Mouse (Mus musculus) activated CD4-positive, CD25-positive, alpha-beta regulatory T cell, adult 9 weeks (primary cell): Measurements from ENCODE around the gene Defb28. TPM values are rescaled to one million over a fixed set of nuclear protein-coding genes. Genes with fewer than 3 reads are reported as not detected.

Source experiments
- polyA plus RNA-seq: library from polyadenylated mRNA; unstranded; fragments of 100-300 nt; shearing (Covaris generic); gene quantifications from one replicate; pipeline ENCODE4 v1.2.1, GENCODE M21; 2017

The Defb28 gene
- polyA plus RNA-seq, result not detected

GRCm38 (mm10) chr2:152517981-152518380 is at the start of gene Defb28:
TSS of gene Defb28 (plus strand) at chr2:152518255.

GRCm38 (mm10) chr2:152476763-152477162 is 41.3 kb upstream of the Defb28 start, which contains the start of gene Defb20:
TSS of gene Defb20 (plus strand) at chr2:152477063.

GRCm38 (mm10) chr2:152490038-152490437 is 28.0 kb upstream of the Defb28 start, which contains the start of gene Defb22:
TSS of gene Defb22 (minus strand) at chr2:152490138.

GRCm38 (mm10) chr2:152511592-152511991 is 6.5 kb upstream of the Defb28 start, which contains the start of gene Defb26:
TSS of gene Defb26 (minus strand) at chr2:152511692.

GRCm38 (mm10) chr2:152539944-152540710 is 22.1 kb downstream of the Defb28 start, which contains the start of gene Defb29:
TSS of gene Defb29 (minus strand) at chr2:152540098.

GRCm38 (mm10) chr2:152569038-152569437 is 51.0 kb downstream of the Defb28 start, which contains the start of gene Gm17416:
TSS of gene Gm17416 (plus strand) at chr2:152569338.

Other genes with a start within 250 kb of the Defb28 start
- gene Tbc1d20, start 224.4 kb upstream of the Defb28 start, polyA plus RNA-seq, result 39.3 TPM
- gene Rbck1, start 185.6 kb upstream of the Defb28 start, polyA plus RNA-seq, result 339 TPM
- 3.7 TPM for gene Trib3, start 174.2 kb upstream of the Defb28 start, polyA plus RNA-seq
- not detected for gene Nrsn2, start 141.6 kb upstream of the Defb28 start, polyA plus RNA-seq
- gene Sox12, start 120.2 kb upstream of the Defb28 start, polyA plus RNA-seq, result 0.06 TPM
- gene Zcchc3, start 103.2 kb upstream of the Defb28 start, polyA plus RNA-seq, result 1.2 TPM
- not detected for gene 6820408C15Rik, start 102.7 kb upstream of the Defb28 start, polyA plus RNA-seq
- gene Defb23, start 53.6 kb upstream of the Defb28 start, polyA plus RNA-seq, result not detected
- not detected for gene Defb20, start 41.2 kb upstream of the Defb28 start, polyA plus RNA-seq
- not detected for gene Defb22, start 28.1 kb upstream of the Defb28 start, polyA plus RNA-seq
- not detected for gene Defb26, start 6.6 kb upstream of the Defb28 start, polyA plus RNA-seq
- not detected for gene Defb29, start 21.8 kb downstream of the Defb28 start, polyA plus RNA-seq
- gene Gm17416, start 51.1 kb downstream of the Defb28 start, polyA plus RNA-seq, result not detected
- gene Defb21, start 54.5 kb downstream of the Defb28 start, polyA plus RNA-seq, result not detected
- not detected for gene Defb19, start 62.1 kb downstream of the Defb28 start, polyA plus RNA-seq
- gene Defb45, start 81.1 kb downstream of the Defb28 start, polyA plus RNA-seq, result not detected
- gene Defb36, start 86.1 kb downstream of the Defb28 start, polyA plus RNA-seq, result not detected
- gene Defb25, start 104.8 kb downstream of the Defb28 start, polyA plus RNA-seq, result not detected
- not detected for gene Rem1, start 108.7 kb downstream of the Defb28 start, polyA plus RNA-seq
- gene H13, start 151.2 kb downstream of the Defb28 start, polyA plus RNA-seq, result 58.9 TPM
- gene Mcts2, start 168.8 kb downstream of the Defb28 start, polyA plus RNA-seq, result 3.2 TPM
- 0.60 TPM for gene Id1, start 218.0 kb downstream of the Defb28 start, polyA plus RNA-seq
- gene Cox4i2, start 235.9 kb downstream of the Defb28 start, polyA plus RNA-seq, result not detected